Mouse (Mus musculus): ENCODE results near the gene Slc35f5. TPM values are rescaled to one million over a fixed set of nuclear protein-coding genes. Genes with fewer than 3 reads are reported as not detected.

The Slc35f5 gene
- polyA plus RNA-seq, 1 experiment from 2014 or later: 34.3 TPM

GRCm38 (mm10) chr1:125542008-125542999 lies 18.1 kb upstream of the Slc35f5 start:
- H3K4me1 ChIP-seq: no peaks in the 10 kb centered on the region

GRCm38 (mm10) chr1:125549872-125550271 lies 10.5 kb upstream of the Slc35f5 start:
- Histone ChIP-seq H3K4me1 (no peaks in the 10 kb centered on the region), H3K4me3 (no peak overlapping the region), H3K9ac (no peak overlapping the region), H3K36me3 (no peaks in the 10 kb centered on the region), H3K9me3 (replicated peaks) (no peaks in the 10 kb centered on the region), H3K27me3 (no peaks in the 10 kb centered on the region), H3K4me2 (replicated peaks) (no peak overlapping the region), H3K27ac (no peak overlapping the region)
- ATAC-seq (ENCODE audit: low FRiP score): no peak
- WGBS: 56% methylated on average over 1 of the region's 1 CpGs

More at GRCm38 (mm10) chr1:125542008-125542999, 18.1 kb upstream of the Slc35f5 start:
- 85% methylated on average over 7 of the region's 7 CpGs for WGBS
- H3K9ac ChIP-seq: no peak overlapping the region
- H3K36me3 ChIP-seq: no peaks in the 10 kb centered on the region
- ATAC-seq (ENCODE audit: low FRiP score): no peak
- H3K27ac ChIP-seq: no peak overlapping the region
- no peaks in the 10 kb centered on the region for H3K9me3 ChIP-seq (replicated peaks)
- no peak overlapping the region for H3K4me3 ChIP-seq
- H3K4me2 ChIP-seq (replicated peaks): no peak overlapping the region
- H3K27me3 ChIP-seq: no peaks in the 10 kb centered on the region

GRCm38 (mm10) chr1:125550359-125550758 lies 10.0 kb upstream of the Slc35f5 start:
- Histone ChIP-seq H3K4me1 (no peaks in the 10 kb centered on the region), H3K4me2 (replicated peaks) (no peak overlapping the region)
- 70% methylated on average over 1 of the region's 1 CpGs for WGBS

GRCm38 (mm10) chr1:125551564-125551963 lies 8.8 kb upstream of the Slc35f5 start:
- Histone ChIP-seq H3K36me3 (no peaks in the 10 kb centered on the region), H3K9me3 (replicated peaks) (no peaks in the 10 kb centered on the region), H3K27ac (no peak overlapping the region), H3K4me1 (no peaks in the 10 kb centered on the region), H3K27me3 (no peaks in the 10 kb centered on the region), H3K9ac (no peak overlapping the region), H3K4me3 (no peak overlapping the region), H3K4me2 (replicated peaks) (no peak overlapping the region)
- no peak for ATAC-seq (ENCODE audit: low FRiP score)
- 84% methylated on average over 2 of the region's 2 CpGs for WGBS

More at GRCm38 (mm10) chr1:125550359-125550758, 10.0 kb upstream of the Slc35f5 start:
- no peak for ATAC-seq (ENCODE audit: low FRiP score)
- H3K9ac ChIP-seq: no peak overlapping the region
- no peak overlapping the region for H3K27ac ChIP-seq
- no peaks in the 10 kb centered on the region for H3K36me3 ChIP-seq
- no peaks in the 10 kb centered on the region for H3K9me3 ChIP-seq (replicated peaks)
- H3K27me3 ChIP-seq: no peaks in the 10 kb centered on the region
- no peak overlapping the region for H3K4me3 ChIP-seq

- Histone ChIP-seq H3K4me1 (peaks cover 7% of the 10 kb centered on the region), H3K27ac (no peak overlapping the region), H3K36me3 (no peaks in the 10 kb centered on the region), H3K4me3 (no peak overlapping the region), H3K9ac (no peak overlapping the region), H3K27me3 (no peaks in the 10 kb centered on the region), H3K9me3 (replicated peaks) (no peaks in the 10 kb centered on the region), H3K4me2 (replicated peaks) (no peak overlapping the region)
- WGBS: 87% methylated on average over 3 of the region's 3 CpGs
- no peak for ATAC-seq (ENCODE audit: low FRiP score)
Measured at GRCm38 (mm10) chr1:125559261-125559660, 1.1 kb upstream of the Slc35f5 start.

- H3K4me2 ChIP-seq (replicated peaks): peak overlapping the region; percentile 77
- H3K27ac ChIP-seq: peak overlapping the region; percentile 88
- H3K36me3 ChIP-seq: no peaks in the 10 kb centered on the region
- 34% methylated on average over 2 of the region's 2 CpGs for WGBS
- peak overlapping the region; percentile 90 for H3K9ac ChIP-seq
- no peaks in the 10 kb centered on the region for H3K9me3 ChIP-seq (replicated peaks)
- H3K4me3 ChIP-seq: peak overlapping the region; percentile 85
- peaks cover 7% of the 10 kb centered on the region for H3K4me1 ChIP-seq
- ATAC-seq (ENCODE audit: low FRiP score): no peak
- no peaks in the 10 kb centered on the region for H3K27me3 ChIP-seq
Measured at GRCm38 (mm10) chr1:125559721-125560120, 674 bp upstream of the Slc35f5 start.

GRCm38 (mm10) chr1:125561206-125561605 lies 811 bp downstream of the Slc35f5 start:
- H3K4me1 ChIP-seq: peaks cover 7% of the 10 kb centered on the region
- H3K4me3 ChIP-seq: peak overlapping the region; percentile 85
- H3K9ac ChIP-seq: peak overlapping the region; percentile 90
- H3K36me3 ChIP-seq: peaks cover 5% of the 10 kb centered on the region
- H3K27me3 ChIP-seq: no peaks in the 10 kb centered on the region
- under 1% methylated on average over 28 of the region's 29 CpGs for WGBS
- peak overlapping the region; percentile 88 for H3K27ac ChIP-seq
- peak overlapping the region; percentile 77 for H3K4me2 ChIP-seq (replicated peaks)
- H3K9me3 ChIP-seq (replicated peaks): no peaks in the 10 kb centered on the region
- ATAC-seq (ENCODE audit: low FRiP score): peak; percentile 35

GRCm38 (mm10) chr1:125561841-125562240 lies 1.4 kb downstream of the Slc35f5 start:
- no peak for ATAC-seq (ENCODE audit: low FRiP score)
- Histone ChIP-seq H3K4me3 (peak overlapping the region; percentile 85), H3K4me1 (peaks cover 7% of the 10 kb centered on the region), H3K27me3 (no peaks in the 10 kb centered on the region), H3K4me2 (replicated peaks) (peak overlapping the region; percentile 77), H3K36me3 (peaks cover 5% of the 10 kb centered on the region), H3K27ac (no peak overlapping the region), H3K9ac (peak overlapping the region; percentile 90; the same call in 1 of the 2 replicates), H3K9me3 (replicated peaks) (no peaks in the 10 kb centered on the region)
- WGBS: 81% methylated on average over 4 of the region's 4 CpGs

- no peaks in the 10 kb centered on the region for H3K9me3 ChIP-seq (replicated peaks)
- no peaks in the 10 kb centered on the region for H3K27me3 ChIP-seq
- H3K4me2 ChIP-seq (replicated peaks): no peak overlapping the region
- H3K36me3 ChIP-seq: peaks cover 33% of the 10 kb centered on the region
- WGBS: 93% methylated on average over 4 of the region's 4 CpGs
- no peak for ATAC-seq (ENCODE audit: low FRiP score)
- no peak overlapping the region for H3K27ac ChIP-seq
- no peaks in the 10 kb centered on the region for H3K4me1 ChIP-seq
- H3K4me3 ChIP-seq: no peak overlapping the region
- no peak overlapping the region for H3K9ac ChIP-seq
Measured at GRCm38 (mm10) chr1:125568126-125568525, 7.7 kb downstream of the Slc35f5 start.

GRCm38 (mm10) chr1:125574219-125574618 lies 13.8 kb downstream of the Slc35f5 start:
- Histone ChIP-seq H3K9me3 (replicated peaks) (no peaks in the 10 kb centered on the region), H3K4me3 (no peak overlapping the region), H3K27me3 (no peaks in the 10 kb centered on the region), H3K4me1 (no peaks in the 10 kb centered on the region), H3K4me2 (replicated peaks) (no peak overlapping the region), H3K36me3 (peaks cover 45% of the 10 kb centered on the region), H3K9ac (no peak overlapping the region), H3K27ac (no peak overlapping the region)
- WGBS: 93% methylated on average over 2 of the region's 2 CpGs
- no peak for ATAC-seq (ENCODE audit: low FRiP score)

- peaks cover 35% of the 10 kb centered on the region for H3K36me3 ChIP-seq
- no peaks in the 10 kb centered on the region for H3K9me3 ChIP-seq (replicated peaks)
Measured at GRCm38 (mm10) chr1:125575458-125576114, 15.2 kb downstream of the Slc35f5 start.

GRCm38 (mm10) chr1:125576965-125577364 lies 16.6 kb downstream of the Slc35f5 start:
- Histone ChIP-seq H3K4me1 (no peaks in the 10 kb centered on the region), H3K9ac (no peak overlapping the region), H3K4me2 (replicated peaks) (no peak overlapping the region), H3K36me3 (peaks cover 38% of the 10 kb centered on the region), H3K27ac (no peak overlapping the region), H3K4me3 (no peak overlapping the region), H3K9me3 (replicated peaks) (no peaks in the 10 kb centered on the region), H3K27me3 (no peaks in the 10 kb centered on the region)
- no peak for ATAC-seq (ENCODE audit: low FRiP score)

More at GRCm38 (mm10) chr1:125575458-125576114, 15.2 kb downstream of the Slc35f5 start:
- WGBS: 92% methylated on average over 10 of the region's 10 CpGs
- no peak overlapping the region for H3K4me2 ChIP-seq (replicated peaks)
- H3K4me1 ChIP-seq: no peaks in the 10 kb centered on the region
- no peaks in the 10 kb centered on the region for H3K27me3 ChIP-seq
- no peak overlapping the region for H3K27ac ChIP-seq
- H3K4me3 ChIP-seq: no peak overlapping the region
- no peak for ATAC-seq (ENCODE audit: low FRiP score)
- H3K9ac ChIP-seq: no peak overlapping the region
